12 mouse cellular contexts compared by ENCODE assay signal in genomic region chr2:93031021-93031420, GRCm38 (mm10). TPM values are rescaled to one million over a fixed set of nuclear protein-coding genes. Genes with fewer than 3 reads are reported as not detected.
A peak's percentile ranks its signal among the peaks of the same experiment; 100 is the strongest.
DNase-seq lines count a peak whose midpoint lies in the region; ATAC-seq lines count a peak whose summit lies in the region.
"Had no signal": no experiment of that assay in that cellular context is flagged by ENCODE, and none has a peak within 500 bp of the region (broad histone marks: within the 10 kb centered on the region; RNA-seq: fewer than 3 reads in every experiment).

No protein-coding gene starts in this region.

- H3K4me1 ChIP-seq in forebrain, embryonic 16.5 days (replicated peaks; ENCODE audit: control insufficient read depth, insufficient read depth, low read length): peaks cover 24% of the 10 kb centered on the region
- H3K4me1 ChIP-seq in forebrain, embryonic 14.5 days (ENCODE audit: control insufficient read depth, insufficient read depth, low read length): peaks cover 7% of the 10 kb centered on the region; the same call in 1 of the 2 replicates

- no peak overlapping the region for H3K4me3 ChIP-seq in forebrain, embryonic 16.5 days (replicated peaks; ENCODE audit: low read length)
- no peak overlapping the region for H3K4me3 ChIP-seq in forebrain, embryonic 14.5 days (ENCODE audit: low read depth, low read length)
- H3K4me3 ChIP-seq: hindbrain, embryonic 15.5 days; neural tube, embryonic 15.5 days had no signal

- no peaks in the 10 kb centered on the region for H3K36me3 ChIP-seq in forebrain, embryonic 16.5 days (ENCODE audit: control insufficient read depth, insufficient read depth)
- no peaks in the 10 kb centered on the region for H3K36me3 ChIP-seq in forebrain, embryonic 14.5 days (ENCODE audit: control insufficient read depth, insufficient read depth, low read length)
- H3K36me3 ChIP-seq: hindbrain, embryonic 15.5 days; neural tube, embryonic 15.5 days had no signal

- no peak overlapping the region for H3K4me2 ChIP-seq in forebrain, embryonic 16.5 days (ENCODE audit: low read length)
- H3K4me2 ChIP-seq in forebrain, embryonic 14.5 days (ENCODE audit: low read length): no peak overlapping the region
- H3K4me2 ChIP-seq: hindbrain, embryonic 15.5 days; neural tube, embryonic 15.5 days had no signal

- no peak overlapping the region for H3K9ac ChIP-seq in forebrain, embryonic 16.5 days (replicated peaks; ENCODE audit: low read depth, low read length)
- no peak overlapping the region for H3K9ac ChIP-seq in forebrain, embryonic 14.5 days (ENCODE audit: low read length)
- H3K9ac ChIP-seq: hindbrain, embryonic 15.5 days; neural tube, embryonic 15.5 days had no signal

- no peak for DNase-seq in forebrain, embryonic 14.5 days (ENCODE audit: low spot score)
- peak; percentile 58 to 71 for DNase-seq in kidney, postnatal 4 days
- no peak for DNase-seq in kidney, adult 11 months
- peak; percentile 30 for DNase-seq in brain, adult 2 months (ENCODE audit: low read depth, low spot score)
- DNase-seq in heart, postnatal 4 days: peak; percentile 66
- no peak for DNase-seq in adrenal gland, adult 18-20 months (ENCODE audit: low spot score in 2 of 2)
- DNase-seq: liver had no signal

- no peak overlapping the region for H3K27ac ChIP-seq in forebrain, embryonic 16.5 days (ENCODE audit: low read length)
- no peak overlapping the region for H3K27ac ChIP-seq in forebrain, embryonic 14.5 days (ENCODE audit: low read depth, low read length)
- H3K27ac ChIP-seq: hindbrain, embryonic 15.5 days; neural tube, embryonic 15.5 days had no signal

- 58% methylated on average over 8 of the region's 9 CpGs for WGBS in forebrain, embryonic 16.5 days
- WGBS in forebrain, embryonic 14.5 days: 68% methylated on average over 9 of the region's 9 CpGs

- no peaks in the 10 kb centered on the region for H3K27me3 ChIP-seq in forebrain, embryonic 16.5 days (replicated peaks; ENCODE audit: control insufficient read depth, insufficient read depth, low read length)
- no peaks in the 10 kb centered on the region for H3K27me3 ChIP-seq in forebrain, embryonic 14.5 days (replicated peaks; ENCODE audit: control insufficient read depth, insufficient read depth, low read length)
- H3K27me3 ChIP-seq: hindbrain, embryonic 15.5 days; neural tube, embryonic 15.5 days; Patski had no signal

- H3K9me3 ChIP-seq in forebrain, embryonic 16.5 days (ENCODE audit: control insufficient read depth, low read length): no peaks in the 10 kb centered on the region
- H3K9me3 ChIP-seq in forebrain, embryonic 14.5 days (replicated peaks; ENCODE audit: control insufficient read depth, low read length): no peaks in the 10 kb centered on the region
- H3K9me3 ChIP-seq: hindbrain, embryonic 15.5 days; neural tube, embryonic 15.5 days had no signal

- 0 out of 2 replicates have a peak, but pooled peaks have one; percentile 3 for ATAC-seq in forebrain, embryonic 16.5 days
- ATAC-seq in forebrain, embryonic 14.5 days: no peak
- no peak for ATAC-seq in megakaryocyte-erythroid progenitor cell, adult 5-6 weeks (replicated peaks; ENCODE audit: low FRiP score, low TSS enrichment, poor library complexity, severe bottlenecking)
- ATAC-seq: Patski had no signal

RNA-seq across cellular contexts. Expression of gene Prdm11, which starts 14.9 kb away (rescaled TPM):
- polyA plus RNA-seq in forebrain, embryonic 16.5 days (2015; fragmentation: Nextera tagmentation; extraction: Ambion mirVana): 1.7 and 2.4 TPM in 2 replicates
- polyA plus RNA-seq in forebrain, embryonic 14.5 days (2014; fragmentation: Nextera tagmentation; extraction: Ambion mirVana): 0.76 and 0.96 TPM in 2 replicates
- 10 to 100 TPM; 24.7 to 25.5 TPM for total RNA-seq in heart, postnatal 4 days (2021)
- 9.6 and 24.6 TPM in 2 replicates for total RNA-seq in megakaryocyte-erythroid progenitor cell, adult 5-6 weeks (2014; fragmentation: Nextera tagmentation)
- 5.0 and 6.3 TPM in 2 replicates for total RNA-seq in megakaryocyte-erythroid progenitor cell, adult 5-6 weeks (2017)
- total RNA-seq in adrenal gland, adult 18-20 months (2021): 10 to 100 TPM; 40.9 to 46.5 TPM

Comparison
In these comparisons a context has a peak if more than half of its experiments do, and no peak if none do; other contexts are left out.
1. DNase-seq: peak in kidney, postnatal 4 days (2 of 2), brain, adult 2 months (single experiment) and heart, postnatal 4 days (single experiment); none in forebrain, embryonic 14.5 days (single experiment), kidney, adult 11 months (single experiment) and adrenal gland, adult 18-20 months (0 of 2).